Mouse (Mus musculus) erythroblast, embryonic 14.5 days (primary cell): ENCODE measurements around the gene Gng11.

Source experiments
- GATA1 ChIP-seq: IDR thresholded peaks from 2 replicates; pipeline ENCODE4 v1.6.1; 2012; ENCODE audit warnings: low read length, inconsistent platforms, mixed read lengths
- TAL1 ChIP-seq: IDR thresholded peaks from 3 replicates; pipeline ENCODE4 v1.6.1; 2012; ENCODE audit warnings: low read length, inconsistent platforms, mixed read lengths

GRCm38 (mm10) chr6:3998089-3998488, 5.6 kb upstream of the Gng11 start:
- no peak for TF ChIP-seq TAL1
- TF ChIP-seq GATA1, result no peak
